Mouse (Mus musculus) Muller cell, postnatal 12 days (primary cell): ENCODE measurements around the gene Sgk2.
"Not testable (repeated sequence)": the region's sequence is repeated elsewhere in the genome, so short reads cannot be mapped to it uniquely, and the experiment has no call there.

Experiments used
- DNase-seq: peaks from one replicate; pipeline ENCODE4 v3.0.0-alpha.2; 2015; ENCODE audit errors: inconsistent ontology term

The Sgk2 gene

GRCm38 (mm10) chr2:163058981-163059380, 71.9 kb downstream of the Sgk2 start:
- DNase-seq: not testable (repeated sequence)

GRCm38 (mm10) chr2:163060630-163061029, 73.5 kb downstream of the Sgk2 start:
- no peak for DNase-seq

GRCm38 (mm10) chr2:163061203-163062118, 74.3 kb downstream of the Sgk2 start:
- no peak for DNase-seq

GRCm38 (mm10) chr2:163062119-163062508, 75.0 kb downstream of the Sgk2 start:
- DNase-seq: no peak
